Mouse (Mus musculus) embryonic fibroblast, embryonic 13.5 days (primary cell): Measurements from ENCODE around the gene Borcs6.

Source experiments
- CTCF ChIP-seq: IDR thresholded peaks from 2 replicates; pipeline ENCODE4 v1.5.1; 2011; ENCODE audit warnings: mild to moderate bottlenecking, control low read depth, low read length, moderate library complexity, borderline replicate concordance; ENCODE audit not compliant: insufficient read depth
- POLR2A ChIP-seq: IDR thresholded peaks from 2 replicates; pipeline ENCODE4 v1.6.1; 2011; ENCODE audit warnings: low read depth, mild to moderate bottlenecking, control low read depth, low read length, moderate library complexity

GRCm38 (mm10) chr11:69051771-69052170 lies 7.7 kb upstream of the Borcs6 start:
- no peak for TF ChIP-seq CTCF
- no peak for TF ChIP-seq POLR2A
